Comparison of ENCODE assay signal across 8 mouse cellular contexts in genomic region chr17:27621705-27622531, GRCm38 (mm10). TPM values are rescaled to one million over a fixed set of nuclear protein-coding genes. Genes with fewer than 3 reads are reported as not detected.
DNase-seq lines count a peak whose midpoint lies in the region; ATAC-seq and TF ChIP-seq lines count a peak whose summit lies in the region.

No protein-coding gene starts in this region.

- intact Hi-C loops in gastrocnemius, adult 2 months (cut with DNase I), result loop anchor here (2.0 to 10.0 kb wide), 3 partner anchors 19 to 417 kb away; partner anchors contain the start of gene Lemd2

- H3K4me2 ChIP-seq in embryonic facial prominence, embryonic 14.5 days (ENCODE audit: low read depth, low read length), result peak overlapping the region; percentile 69
- H3K4me2 ChIP-seq in intestine, embryonic 16.5 days (ENCODE audit: low read depth, low read length), result peak overlapping the region; percentile 73
- peak overlapping the region; percentile 89 for H3K4me2 ChIP-seq in midbrain, embryonic 16.5 days (ENCODE audit: low read length)

- H3K27ac ChIP-seq in gastrocnemius, adult 2 months, result peak overlapping the region; percentile 99
- peak overlapping the region; percentile 94 for H3K27ac ChIP-seq in embryonic facial prominence, embryonic 14.5 days (replicated peaks; ENCODE audit: low read depth, low read length)
- peak overlapping the region; percentile 91 for H3K27ac ChIP-seq in intestine, embryonic 16.5 days (ENCODE audit: low read length)
- H3K27ac ChIP-seq in midbrain, embryonic 16.5 days (ENCODE audit: low read length), result peak overlapping the region; percentile 99

- DNase-seq in gastrocnemius, adult 2 months, result peak; percentile 51
- DNase-seq in gastrocnemius, adult 8-10 months (ENCODE audit: low spot score in 2 of 2), result no peak
- peak; percentile 65 for DNase-seq in embryonic facial prominence, embryonic 14.5 days (ENCODE audit: low spot score)
- no peak for DNase-seq in T-cell, adult 2 months (ENCODE audit: low spot score)
- no peak for DNase-seq in frontal cortex, postnatal 36 days (ENCODE audit: low spot score in 2 of 2)

- WGBS in embryonic facial prominence, embryonic 14.5 days, result 1% methylated on average over 23 of the region's 23 CpGs
- WGBS in intestine, embryonic 16.5 days, result 2% methylated on average over 23 of the region's 23 CpGs
- WGBS in midbrain, embryonic 16.5 days, result 1% methylated on average over 23 of the region's 23 CpGs

- ATAC-seq in embryonic facial prominence, embryonic 14.5 days (ENCODE audit: low read depth), result no peak
- no peak for ATAC-seq in intestine, embryonic 16.5 days
- ATAC-seq in midbrain, embryonic 16.5 days, result no peak

- peak overlapping the region; percentile 96 for H3K4me3 ChIP-seq in gastrocnemius, adult 2 months
- peak overlapping the region; percentile 85 for H3K4me3 ChIP-seq in C2C12 (ENCODE audit: insufficient read depth, poor library complexity, severe bottlenecking)
- H3K4me3 ChIP-seq in embryonic facial prominence, embryonic 14.5 days (ENCODE audit: low read depth, low read length), result peak overlapping the region; percentile 98
- H3K4me3 ChIP-seq in intestine, embryonic 16.5 days (ENCODE audit: low read length), result peak overlapping the region; percentile 95
- peak overlapping the region; percentile 97 for H3K4me3 ChIP-seq in midbrain, embryonic 16.5 days (ENCODE audit: low read depth, low read length)

- H3K27me3 ChIP-seq in C2C12 (ENCODE audit: control insufficient read depth, insufficient read depth, insufficient read length), result no peaks in the 10 kb centered on the region
- H3K27me3 ChIP-seq in embryonic facial prominence, embryonic 14.5 days (replicated peaks; ENCODE audit: control insufficient read depth, insufficient read depth, low read length), result no peaks in the 10 kb centered on the region
- no peaks in the 10 kb centered on the region for H3K27me3 ChIP-seq in intestine, embryonic 16.5 days (replicated peaks; ENCODE audit: control insufficient read depth, insufficient read depth, low read length)
- no peaks in the 10 kb centered on the region for H3K27me3 ChIP-seq in midbrain, embryonic 16.5 days (ENCODE audit: control insufficient read depth, insufficient read depth, low read depth, low read length)

- peak overlapping the region; percentile 84 for H3ac ChIP-seq in C2C12 (ENCODE audit: control insufficient read depth, insufficient read length, low read depth)

- H3K36me3 ChIP-seq in C2C12 (ENCODE audit: control insufficient read depth, insufficient read depth), result peaks cover 4% of the 10 kb centered on the region
- peaks cover 19% of the 10 kb centered on the region; the same call in 1 of the 2 replicates for H3K36me3 ChIP-seq in embryonic facial prominence, embryonic 14.5 days (ENCODE audit: control insufficient read depth, insufficient read depth, low read length)
- H3K36me3 ChIP-seq in intestine, embryonic 16.5 days (ENCODE audit: control insufficient read depth, insufficient read depth, low read length), result no peaks in the 10 kb centered on the region; the same call in none of the 2 replicates
- H3K36me3 ChIP-seq in midbrain, embryonic 16.5 days (ENCODE audit: control insufficient read depth, insufficient read depth, low read length), result no peaks in the 10 kb centered on the region

- H3K79me3 ChIP-seq in C2C12 (ENCODE audit: low read depth), result peaks cover 58% of the 10 kb centered on the region

- no peak for TF ChIP-seq CTCF in gastrocnemius, adult 2 months (IDR thresholded peaks at IDR 0.05)
- no peak for TF ChIP-seq CTCF in C2C12 (IDR thresholded peaks at IDR 0.05; ENCODE audit: control insufficient read depth, insufficient read depth, insufficient read length)

- H3K4me1 ChIP-seq in embryonic facial prominence, embryonic 14.5 days (ENCODE audit: control insufficient read depth, insufficient read depth, low read length), result peaks cover 17% of the 10 kb centered on the region
- peaks cover 25% of the 10 kb centered on the region for H3K4me1 ChIP-seq in intestine, embryonic 16.5 days (ENCODE audit: control insufficient read depth, insufficient read depth, low read length)
- peaks cover 26% of the 10 kb centered on the region for H3K4me1 ChIP-seq in midbrain, embryonic 16.5 days (ENCODE audit: control insufficient read depth, insufficient read depth, low read length)

- H3K9ac ChIP-seq in embryonic facial prominence, embryonic 14.5 days (ENCODE audit: low read depth, low read length), result peak overlapping the region; percentile 99
- H3K9ac ChIP-seq in intestine, embryonic 16.5 days (ENCODE audit: low read depth, low read length), result peak overlapping the region; percentile 99
- H3K9ac ChIP-seq in midbrain, embryonic 16.5 days (ENCODE audit: low read depth, low read length), result peak overlapping the region; percentile 92

- peaks cover 63% of the 10 kb centered on the region for H3K79me2 ChIP-seq in C2C12 (ENCODE audit: control insufficient read depth, insufficient read depth)

- H3K9me3 ChIP-seq in embryonic facial prominence, embryonic 14.5 days (ENCODE audit: control insufficient read depth, low read length), result 0 out of 2 replicates have a peak, but pooled peaks cover 5% of the 10 kb centered on the region
- H3K9me3 ChIP-seq in intestine, embryonic 16.5 days (ENCODE audit: control insufficient read depth, low read length), result 0 out of 2 replicates have a peak, but pooled peaks cover 2% of the 10 kb centered on the region
- no peaks in the 10 kb centered on the region for H3K9me3 ChIP-seq in midbrain, embryonic 16.5 days (replicated peaks; ENCODE audit: control insufficient read depth, low read length, poor library complexity, severe bottlenecking)

TF ChIP-seq in C2C12, 6 proteins besides CTCF, POLR2A, EP300 and RAD21:
- TF ChIP-seq MYOD1 (IDR thresholded peaks at IDR 0.05; ENCODE audit: control insufficient read depth, insufficient read length, low read depth) (no peak), MAX (IDR thresholded peaks at IDR 0.05) (no peak), FOSL1 (IDR thresholded peaks at IDR 0.05; ENCODE audit: insufficient read depth, low read length, poor library complexity, severe bottlenecking) (no peak), MYOG (IDR thresholded peaks at IDR 0.05; ENCODE audit: control insufficient read depth, extremely low read depth, insufficient read length) (no peak), CEBPB (IDR thresholded peaks at IDR 0.05; ENCODE audit: low read depth) (no peak), USF1 (IDR thresholded peaks at IDR 0.05; ENCODE audit: low read depth) (no peak)

RNA-seq across cellular contexts. Expression of gene Nudt3, which starts 1.4 kb away (rescaled TPM):
- 100 to 1,000 TPM; 222 to 261 TPM for total RNA-seq in gastrocnemius, adult 2 months (2021)
- total RNA-seq in gastrocnemius, adult 8-10 months (2022), result 100 to 1,000 TPM; 260 to 347 (median 290) TPM
- 123 TPM for polyA plus RNA-seq in C2C12 (2012; fragmentation: generic; extraction: Trizol)
- polyA plus RNA-seq in embryonic facial prominence, embryonic 14.5 days (2014; fragmentation: Nextera tagmentation; extraction: Ambion mirVana), result 37.4 and 38.1 TPM in 2 replicates
- 56.6 and 57.4 TPM in 2 replicates for polyA plus RNA-seq in intestine, embryonic 16.5 days (2015; fragmentation: Nextera tagmentation; extraction: Ambion mirVana)
- 246 and 248 TPM in 2 replicates for polyA plus RNA-seq in midbrain, embryonic 16.5 days (2015; fragmentation: Nextera tagmentation; extraction: Ambion mirVana)

RNA-seq across cellular contexts. Expression of gene RPS10-NUDT3, which starts 13.1 kb away (rescaled TPM):
- total RNA-seq in gastrocnemius, adult 2 months (2021), result 1 to 10 TPM in 1 of 2 experiments, not detected in 1; 1.4 TPM
- total RNA-seq in gastrocnemius, adult 8-10 months (2022), result 1 to 10 TPM in 2 of 4 experiments, not detected in 2; 1.5 to 2.2 TPM
- polyA plus RNA-seq in C2C12 (2012; fragmentation: generic; extraction: Trizol), result not detected
- polyA plus RNA-seq in embryonic facial prominence, embryonic 14.5 days (2014; fragmentation: Nextera tagmentation; extraction: Ambion mirVana), result not detected in 2 replicates
- polyA plus RNA-seq in intestine, embryonic 16.5 days (2015; fragmentation: Nextera tagmentation; extraction: Ambion mirVana), result not detected in 2 replicates
- polyA plus RNA-seq in midbrain, embryonic 16.5 days (2015; fragmentation: Nextera tagmentation; extraction: Ambion mirVana), result not detected in 2 replicates

RNA-seq across cellular contexts. Expression of gene Rps10, which starts 14.6 kb away (rescaled TPM):
- 100 to 1,000 TPM; 342 to 407 TPM for total RNA-seq in gastrocnemius, adult 2 months (2021)
- 100 to 1,000 TPM; 332 to 455 (median 370) TPM for total RNA-seq in gastrocnemius, adult 8-10 months (2022)
- polyA plus RNA-seq in C2C12 (2012; fragmentation: generic; extraction: Trizol), result 4,498 TPM
- polyA plus RNA-seq in embryonic facial prominence, embryonic 14.5 days (2014; fragmentation: Nextera tagmentation; extraction: Ambion mirVana), result 1,119 and 1,122 TPM in 2 replicates
- polyA plus RNA-seq in intestine, embryonic 16.5 days (2015; fragmentation: Nextera tagmentation; extraction: Ambion mirVana), result 853 and 934 TPM in 2 replicates
- polyA plus RNA-seq in midbrain, embryonic 16.5 days (2015; fragmentation: Nextera tagmentation; extraction: Ambion mirVana), result 400 and 420 TPM in 2 replicates

RNA-seq across cellular contexts. Expression of gene Pacsin1, which starts 33.4 kb away (rescaled TPM):
- total RNA-seq in gastrocnemius, adult 2 months (2021), result under 1 TPM in 1 of 2 experiments, not detected in 1; 0.18 TPM
- total RNA-seq in gastrocnemius, adult 8-10 months (2022), result under 1 TPM in 2 of 4 experiments, not detected in 2; 0.15 to 0.51 TPM
- polyA plus RNA-seq in C2C12 (2012; fragmentation: generic; extraction: Trizol), result not detected
- polyA plus RNA-seq in embryonic facial prominence, embryonic 14.5 days (2014; fragmentation: Nextera tagmentation; extraction: Ambion mirVana), result 4.4 and 6.1 TPM in 2 replicates
- polyA plus RNA-seq in intestine, embryonic 16.5 days (2015; fragmentation: Nextera tagmentation; extraction: Ambion mirVana), result 2.1 and 2.7 TPM in 2 replicates
- 58.9 and 67.7 TPM in 2 replicates for polyA plus RNA-seq in midbrain, embryonic 16.5 days (2015; fragmentation: Nextera tagmentation; extraction: Ambion mirVana)

RNA-seq across cellular contexts. Expression of gene AI413582, which starts 56.4 kb away (rescaled TPM):
- total RNA-seq in gastrocnemius, adult 2 months (2021), result 1 to 10 TPM; 3.0 to 3.3 TPM
- 1 to 10 TPM; 1.7 to 3.9 (median 2.8) TPM for total RNA-seq in gastrocnemius, adult 8-10 months (2022)
- 37.9 TPM for polyA plus RNA-seq in C2C12 (2012; fragmentation: generic; extraction: Trizol)
- polyA plus RNA-seq in embryonic facial prominence, embryonic 14.5 days (2014; fragmentation: Nextera tagmentation; extraction: Ambion mirVana), result 28.8 and 29.3 TPM in 2 replicates
- polyA plus RNA-seq in intestine, embryonic 16.5 days (2015; fragmentation: Nextera tagmentation; extraction: Ambion mirVana), result 39.7 and 46.7 TPM in 2 replicates
- polyA plus RNA-seq in midbrain, embryonic 16.5 days (2015; fragmentation: Nextera tagmentation; extraction: Ambion mirVana), result 55.4 and 65.8 TPM in 2 replicates

Comparison
In these comparisons a context has a peak if more than half of its experiments do, and no peak if none do; other contexts are left out.
1. DNase-seq: peak in gastrocnemius, adult 2 months (single experiment) and embryonic facial prominence, embryonic 14.5 days (single experiment); none in gastrocnemius, adult 8-10 months (0 of 2), T-cell, adult 2 months (single experiment) and frontal cortex, postnatal 36 days (0 of 2).
2. Peak in every context shown above with its lines, with median percentiles within 50 percentile points of each other: H3K27ac ChIP-seq, H3K4me3 ChIP-seq, H3K4me2 ChIP-seq and H3K9ac ChIP-seq.